Mouse (Mus musculus) limb, embryonic 14.5 days (tissue): ENCODE data around the gene Npff. TPM values are rescaled to one million over a fixed set of nuclear protein-coding genes. Genes with fewer than 3 reads are reported as not detected.

ENCODE experiments used
- ATAC-seq: fragments of 200-750 bp; cut with Nextera tagmentation; 2 replicates; pipeline ENCODE4 v1.8.0; 2017; ENCODE audit warnings: low read depth, moderate number of reproducible peaks, moderate TSS enrichment; ENCODE audit not compliant: low FRiP score
- DNase-seq: peaks from one replicate; pipeline ENCODE4 v3.0.0-alpha.2; 2015; ENCODE audit warnings: low spot score
- H3K27ac ChIP-seq: fragments of 300-500 bp; sonication (generic); replicated peaks from 2 replicates; pipeline ENCODE4 v1.5.1; 2014; ENCODE audit warnings: low read depth, mild to moderate bottlenecking, low read length, moderate library complexity, mixed read lengths
- H3K27me3 ChIP-seq: fragments of 300-500 bp; sonication (generic); 2 replicates; pipeline ENCODE4 v1.6.1; 2014; ENCODE audit warnings: low read length, mixed read lengths; ENCODE audit not compliant: control insufficient read depth, insufficient read depth
- H3K36me3 ChIP-seq: fragments of 300-500 bp; sonication (generic); 2 replicates; pipeline ENCODE4 v1.6.1; 2014; ENCODE audit warnings: mild to moderate bottlenecking, low read length, moderate library complexity, mixed read lengths; ENCODE audit not compliant: control insufficient read depth, insufficient read depth
- H3K4me1 ChIP-seq: fragments of 300-500 bp; sonication (generic); 2 replicates; pipeline ENCODE4 v1.6.1; 2014; ENCODE audit warnings: antibody characterized with exemption, low read length, mixed read lengths; ENCODE audit not compliant: control insufficient read depth, insufficient read depth
- H3K4me2 ChIP-seq: fragments of 300-500 bp; sonication (generic); replicated peaks from 2 replicates; pipeline ENCODE4 v1.6.1; 2014; ENCODE audit warnings: low read depth, mild to moderate bottlenecking, low read length, moderate library complexity; ENCODE audit not compliant: severe bottlenecking
- H3K4me3 ChIP-seq: fragments of 300-500 bp; sonication (generic); replicated peaks from 2 replicates; pipeline ENCODE4 v1.5.1; 2014; ENCODE audit warnings: low read length
- H3K9ac ChIP-seq: fragments of 300-500 bp; sonication (generic); 2 replicates; pipeline ENCODE4 v1.6.1; 2014; ENCODE audit warnings: mild to moderate bottlenecking, low read depth, low read length, moderate library complexity; ENCODE audit not compliant: severe bottlenecking
- H3K9me3 ChIP-seq: fragments of 300-500 bp; sonication (generic); 2 replicates; pipeline ENCODE4 v1.6.1; 2016; ENCODE audit warnings: low read length; ENCODE audit not compliant: control insufficient read depth
- POLR2A ChIP-seq: fragments of 200-500 bp; IDR thresholded peaks from 2 replicates; pipeline ENCODE4 v1.8.0; 2012; ENCODE audit warnings: inconsistent platforms, mild to moderate bottlenecking, moderate library complexity, borderline replicate concordance; ENCODE audit not compliant: insufficient read depth, insufficient read length; ENCODE audit errors: extremely low read depth
- WGBS: fragments of 180-500 bp; shearing (Covaris S2); extraction: QIAGEN DNeasy Blood & Tissue Kit; methylation state at CpG from one replicate; pipeline ENCODE4 v1.1.7; 2014; 5-methylcytosine and 5-hydroxymethylcytosine counted together
- polyA plus RNA-seq, 2 experiments: library from polyadenylated mRNA; depleted of rRNA in 1 of 2; stranded (reverse) in 1 of 2; unstranded in 1 of 2; fragments of >200 nt; fragmentation: Nextera tagmentation in 1 of 2; extraction: Ambion mirVana in 1 of 2; gene quantifications; 2 replicates each; pipeline versions ENCODE4 v1.2.1 to v1.2.3; 2012 to 2014

The Npff gene
- polyA plus RNA-seq, 2 experiments, result 2.5 to 13.7 TPM

GRCm38 (mm10) chr15:102474520-102474919, 50.2 kb downstream of the Npff start:
- Histone ChIP-seq H3K27me3 (no peaks in the 10 kb centered on the region), H3K4me2 (no peak overlapping the region), H3K27ac (no peak overlapping the region), H3K9me3 (no peaks in the 10 kb centered on the region), H3K4me3 (no peak overlapping the region), H3K36me3 (peaks cover 59% of the 10 kb centered on the region), H3K4me1 (peaks cover 7% of the 10 kb centered on the region; the same call in 1 of the 2 replicates), H3K9ac (no peak overlapping the region)
- TF ChIP-seq POLR2A, result no peak
- no peak for ATAC-seq
- no peak for DNase-seq
- 90% methylated on average over 2 of the region's 2 CpGs for WGBS

Other genes starting within 250 kb of the Npff start
- 55.6 and 76.8 TPM in 2 replicates for gene Mfsd5, start 245.5 kb downstream of the Npff start, polyA plus RNA-seq (2012; rRNA removed)
- gene Mfsd5, start 245.5 kb downstream of the Npff start, polyA plus RNA-seq (2014; fragmentation: Nextera tagmentation; extraction: Ambion mirVana), result 77.7 and 82.1 TPM in 2 replicates
- gene Espl1, start 228.7 kb downstream of the Npff start, polyA plus RNA-seq (2012; rRNA removed), result 37.2 and 40.0 TPM in 2 replicates
- 27.2 and 27.3 TPM in 2 replicates for gene Espl1, start 228.7 kb downstream of the Npff start, polyA plus RNA-seq (2014; fragmentation: Nextera tagmentation; extraction: Ambion mirVana)
- 177 and 331 TPM in 2 replicates for gene Pfdn5, start 198.8 kb downstream of the Npff start, polyA plus RNA-seq (2012; rRNA removed)
- 527 and 545 TPM in 2 replicates for gene Pfdn5, start 198.8 kb downstream of the Npff start, polyA plus RNA-seq (2014; fragmentation: Nextera tagmentation; extraction: Ambion mirVana)
- 108 and 117 TPM in 2 replicates for gene Myg1, start 193.2 kb downstream of the Npff start, polyA plus RNA-seq (2012; rRNA removed)
- gene Myg1, start 193.2 kb downstream of the Npff start, polyA plus RNA-seq (2014; fragmentation: Nextera tagmentation; extraction: Ambion mirVana), result 91.1 and 92.1 TPM in 2 replicates
- gene Aaas, start 174.2 kb downstream of the Npff start, polyA plus RNA-seq (2012; rRNA removed), result 65.5 and 86.5 TPM in 2 replicates
- gene Aaas, start 174.2 kb downstream of the Npff start, polyA plus RNA-seq (2014; fragmentation: Nextera tagmentation; extraction: Ambion mirVana), result 54.4 and 59.6 TPM in 2 replicates
- 22.5 and 32.5 TPM in 2 replicates for gene Sp7, start 157.8 kb downstream of the Npff start, polyA plus RNA-seq (2012; rRNA removed)
- 7.9 and 11.7 TPM in 2 replicates for gene Sp7, start 157.8 kb downstream of the Npff start, polyA plus RNA-seq (2014; fragmentation: Nextera tagmentation; extraction: Ambion mirVana)
- 35.7 and 41.1 TPM in 2 replicates for gene Sp1, start 118.8 kb downstream of the Npff start, polyA plus RNA-seq (2012; rRNA removed)
- 17.2 and 17.7 TPM in 2 replicates for gene Sp1, start 118.8 kb downstream of the Npff start, polyA plus RNA-seq (2014; fragmentation: Nextera tagmentation; extraction: Ambion mirVana)
- gene Amhr2, start 79.6 kb downstream of the Npff start, polyA plus RNA-seq (2012; rRNA removed), result 0.53 and 0.67 TPM in 2 replicates
- gene Amhr2, start 79.6 kb downstream of the Npff start, polyA plus RNA-seq (2014; fragmentation: Nextera tagmentation; extraction: Ambion mirVana), result 0.25 and 1.1 TPM in 2 replicates
- gene Prr13, start 65.9 kb downstream of the Npff start, polyA plus RNA-seq (2012; rRNA removed), result 67.8 and 74.6 TPM in 2 replicates
- 76.6 and 81.6 TPM in 2 replicates for gene Prr13, start 65.9 kb downstream of the Npff start, polyA plus RNA-seq (2014; fragmentation: Nextera tagmentation; extraction: Ambion mirVana)
- gene Pcbp2, start 54.4 kb downstream of the Npff start, polyA plus RNA-seq (2012; rRNA removed), result 814 and 942 TPM in 2 replicates
- gene Pcbp2, start 54.4 kb downstream of the Npff start, polyA plus RNA-seq (2014; fragmentation: Nextera tagmentation; extraction: Ambion mirVana), result 324 and 328 TPM in 2 replicates
- gene Gm10337, start 21.2 kb downstream of the Npff start, polyA plus RNA-seq (2012; rRNA removed), result not detected in 2 replicates
- gene Gm10337, start 21.2 kb downstream of the Npff start, polyA plus RNA-seq (2014; fragmentation: Nextera tagmentation; extraction: Ambion mirVana), result not detected in 2 replicates
- gene Map3k12, start 7.9 kb downstream of the Npff start, polyA plus RNA-seq (2012; rRNA removed), result 36.3 and 38.3 TPM in 2 replicates
- gene Map3k12, start 7.9 kb downstream of the Npff start, polyA plus RNA-seq (2014; fragmentation: Nextera tagmentation; extraction: Ambion mirVana), result 15.8 and 18.7 TPM in 2 replicates
- gene Tarbp2, start 6.8 kb downstream of the Npff start, polyA plus RNA-seq (2012; rRNA removed), result 132 and 150 TPM in 2 replicates
- 78.1 and 86.6 TPM in 2 replicates for gene Tarbp2, start 6.8 kb downstream of the Npff start, polyA plus RNA-seq (2014; fragmentation: Nextera tagmentation; extraction: Ambion mirVana)
- not detected in 2 replicates for gene Gm28047, start 100.1 kb upstream of the Npff start, polyA plus RNA-seq (2012; rRNA removed)
- not detected in 2 replicates for gene Gm28047, start 100.1 kb upstream of the Npff start, polyA plus RNA-seq (2014; fragmentation: Nextera tagmentation; extraction: Ambion mirVana)
- 110 and 155 TPM in 2 replicates for gene Atf7, start 100.5 kb upstream of the Npff start, polyA plus RNA-seq (2012; rRNA removed)
- 50.7 and 51.0 TPM in 2 replicates for gene Atf7, start 100.5 kb upstream of the Npff start, polyA plus RNA-seq (2014; fragmentation: Nextera tagmentation; extraction: Ambion mirVana)
- gene Atp5g2, start 147.4 kb upstream of the Npff start, polyA plus RNA-seq (2012; rRNA removed), result 635 and 699 TPM in 2 replicates
- gene Atp5g2, start 147.4 kb upstream of the Npff start, polyA plus RNA-seq (2014; fragmentation: Nextera tagmentation; extraction: Ambion mirVana), result 73.6 and 78.4 TPM in 2 replicates
- gene Calcoco1, start 197.2 kb upstream of the Npff start, polyA plus RNA-seq (2012; rRNA removed), result 54.7 and 57.5 TPM in 2 replicates
- gene Calcoco1, start 197.2 kb upstream of the Npff start, polyA plus RNA-seq (2014; fragmentation: Nextera tagmentation; extraction: Ambion mirVana), result 56.6 and 62.9 TPM in 2 replicates